Mouse (Mus musculus): ENCODE data around the gene Calm3. TPM values are rescaled to one million over a fixed set of nuclear protein-coding genes. Genes with fewer than 3 reads are reported as not detected.

The Calm3 gene
- total and polyA plus RNA-seq, 2 experiments = 72.0 to 77.4 TPM

- Histone ChIP-seq H3K27me3 (ENCODE audit: control insufficient read depth, insufficient read depth, low read length) (peaks cover 16% of the 10 kb centered on the region), H3K9ac (ENCODE audit: low read depth, low read length) (no peak overlapping the region), H3K36me3 (ENCODE audit: control insufficient read depth, insufficient read depth, low read length) (no peaks in the 10 kb centered on the region), H3K27ac (replicated peaks; ENCODE audit: insufficient read depth, low read depth, low read length) (no peak overlapping the region), H3K79me2 (ENCODE audit: control insufficient read depth, insufficient read depth, low read length) (no peaks in the 10 kb centered on the region), H3K4me3 (ENCODE audit: insufficient read depth, low read depth, low read length) (no peak overlapping the region), H3K4me1 (ENCODE audit: control insufficient read depth, insufficient read depth, low read length) (no peaks in the 10 kb centered on the region)
- DNase-seq (ENCODE audit: extremely low read depth, low read depth, low spot score) = no peak
- WGBS = 57% methylated on average over 59 of the region's 59 CpGs
- TF ChIP-seq CTCF (IDR thresholded peaks at IDR 0.05; ENCODE audit: low read depth, low read length) (no peak), POLR2A (IDR thresholded peaks at IDR 0.05; ENCODE audit: extremely low read depth, insufficient read depth, low read length) (no peak)
Observed at GRCm38 (mm10) chr7:16885905-16886304, 38.0 kb downstream of the Calm3 start.

GRCm38 (mm10) chr7:16885271-16885776, 38.6 kb downstream of the Calm3 start:
- no peaks in the 10 kb centered on the region for H3K4me1 ChIP-seq (ENCODE audit: control insufficient read depth, insufficient read depth, low read length)
- peak overlapping the region; percentile 45; the same call in 1 of the 2 replicates for H3K4me3 ChIP-seq (ENCODE audit: insufficient read depth, low read depth, low read length)
- H3K9ac ChIP-seq (ENCODE audit: low read depth, low read length) = no peak overlapping the region
- peaks cover 16% of the 10 kb centered on the region for H3K27me3 ChIP-seq (ENCODE audit: control insufficient read depth, insufficient read depth, low read length)
- no peaks in the 10 kb centered on the region for H3K36me3 ChIP-seq (ENCODE audit: control insufficient read depth, insufficient read depth, low read length)
- TF ChIP-seq POLR2A (IDR thresholded peaks at IDR 0.05; ENCODE audit: extremely low read depth, insufficient read depth, low read length) = no peak
- TF ChIP-seq CTCF (IDR thresholded peaks at IDR 0.05; ENCODE audit: low read depth, low read length) = no peak
- no peaks in the 10 kb centered on the region for H3K79me2 ChIP-seq (ENCODE audit: control insufficient read depth, insufficient read depth, low read length)
- DNase-seq (ENCODE audit: extremely low read depth, low read depth, low spot score) = no peak
- H3K27ac ChIP-seq (replicated peaks; ENCODE audit: insufficient read depth, low read depth, low read length) = no peak overlapping the region
- WGBS = 23% methylated on average over 93 of the region's 95 CpGs

GRCm38 (mm10) chr7:16884334-16884733, 39.6 kb downstream of the Calm3 start:
- H3K4me3 ChIP-seq (ENCODE audit: insufficient read depth, low read depth, low read length) = no peak overlapping the region
- peaks cover 16% of the 10 kb centered on the region for H3K27me3 ChIP-seq (ENCODE audit: control insufficient read depth, insufficient read depth, low read length)
- DNase-seq (ENCODE audit: extremely low read depth, low read depth, low spot score) = no peak
- H3K79me2 ChIP-seq (ENCODE audit: control insufficient read depth, insufficient read depth, low read length) = no peaks in the 10 kb centered on the region
- H3K4me1 ChIP-seq (ENCODE audit: control insufficient read depth, insufficient read depth, low read length) = no peaks in the 10 kb centered on the region
- H3K9ac ChIP-seq (ENCODE audit: low read depth, low read length) = no peak overlapping the region
- H3K27ac ChIP-seq (replicated peaks; ENCODE audit: insufficient read depth, low read depth, low read length) = no peak overlapping the region
- WGBS = 87% methylated on average over 4 of the region's 4 CpGs
- TF ChIP-seq POLR2A (IDR thresholded peaks at IDR 0.05; ENCODE audit: extremely low read depth, insufficient read depth, low read length) (no peak), CTCF (IDR thresholded peaks at IDR 0.05; ENCODE audit: low read depth, low read length) (no peak)
- no peaks in the 10 kb centered on the region for H3K36me3 ChIP-seq (ENCODE audit: control insufficient read depth, insufficient read depth, low read length)

GRCm38 (mm10) chr7:16883162-16883561, 40.8 kb downstream of the Calm3 start:
- Histone ChIP-seq H3K9ac (ENCODE audit: low read depth, low read length) (no peak overlapping the region), H3K4me1 (ENCODE audit: control insufficient read depth, insufficient read depth, low read length) (no peaks in the 10 kb centered on the region), H3K79me2 (ENCODE audit: control insufficient read depth, insufficient read depth, low read length) (no peaks in the 10 kb centered on the region), H3K36me3 (ENCODE audit: control insufficient read depth, insufficient read depth, low read length) (no peaks in the 10 kb centered on the region), H3K4me3 (ENCODE audit: insufficient read depth, low read depth, low read length) (no peak overlapping the region), H3K27ac (replicated peaks; ENCODE audit: insufficient read depth, low read depth, low read length) (no peak overlapping the region), H3K27me3 (ENCODE audit: control insufficient read depth, insufficient read depth, low read length) (peaks cover 16% of the 10 kb centered on the region)
- TF ChIP-seq CTCF (IDR thresholded peaks at IDR 0.05; ENCODE audit: low read depth, low read length) (no peak), POLR2A (IDR thresholded peaks at IDR 0.05; ENCODE audit: extremely low read depth, insufficient read depth, low read length) (no peak)
- DNase-seq (ENCODE audit: extremely low read depth, low read depth, low spot score) = no peak
- 91% methylated on average over 6 of the region's 6 CpGs for WGBS

- Histone ChIP-seq H3K27ac (replicated peaks; ENCODE audit: insufficient read depth, low read depth, low read length) (no peak overlapping the region), H3K79me2 (ENCODE audit: control insufficient read depth, insufficient read depth, low read length) (no peaks in the 10 kb centered on the region), H3K4me1 (ENCODE audit: control insufficient read depth, insufficient read depth, low read length) (no peaks in the 10 kb centered on the region; the same call in 1 of the 2 replicates), H3K4me3 (ENCODE audit: insufficient read depth, low read depth, low read length) (no peak overlapping the region), H3K9ac (ENCODE audit: low read depth, low read length) (no peak overlapping the region), H3K27me3 (ENCODE audit: control insufficient read depth, insufficient read depth, low read length) (peaks cover 9% of the 10 kb centered on the region), H3K36me3 (ENCODE audit: control insufficient read depth, insufficient read depth, low read length) (no peaks in the 10 kb centered on the region)
- TF ChIP-seq CTCF (IDR thresholded peaks at IDR 0.05; ENCODE audit: low read depth, low read length) (no peak), POLR2A (IDR thresholded peaks at IDR 0.05; ENCODE audit: extremely low read depth, insufficient read depth, low read length) (no peak)
- no peak for DNase-seq (ENCODE audit: extremely low read depth, low read depth, low spot score)
- 59% methylated on average over 5 of the region's 5 CpGs for WGBS
Observed at GRCm38 (mm10) chr7:16880615-16881014, 43.3 kb downstream of the Calm3 start.

- H3K36me3 ChIP-seq (ENCODE audit: control insufficient read depth, insufficient read depth, low read length) = no peaks in the 10 kb centered on the region
- no peaks in the 10 kb centered on the region; the same call in 1 of the 2 replicates for H3K4me1 ChIP-seq (ENCODE audit: control insufficient read depth, insufficient read depth, low read length)
- DNase-seq (ENCODE audit: extremely low read depth, low read depth, low spot score) = no peak
- no peak overlapping the region for H3K9ac ChIP-seq (ENCODE audit: low read depth, low read length)
- H3K27me3 ChIP-seq (ENCODE audit: control insufficient read depth, insufficient read depth, low read length) = peaks cover 5% of the 10 kb centered on the region
- TF ChIP-seq CTCF (IDR thresholded peaks at IDR 0.05; ENCODE audit: low read depth, low read length) = no peak
- no peak for TF ChIP-seq POLR2A (IDR thresholded peaks at IDR 0.05; ENCODE audit: extremely low read depth, insufficient read depth, low read length)
- H3K27ac ChIP-seq (replicated peaks; ENCODE audit: insufficient read depth, low read depth, low read length) = no peak overlapping the region
- no peaks in the 10 kb centered on the region for H3K79me2 ChIP-seq (ENCODE audit: control insufficient read depth, insufficient read depth, low read length)
- H3K4me3 ChIP-seq (ENCODE audit: insufficient read depth, low read depth, low read length) = no peak overlapping the region
- 65% methylated on average over 9 of the region's 9 CpGs for WGBS
Observed at GRCm38 (mm10) chr7:16879796-16880547, 43.9 kb downstream of the Calm3 start.
